Mouse (Mus musculus): ENCODE results near the gene Ccdc163. TPM values are rescaled to one million over a fixed set of nuclear protein-coding genes. Genes with fewer than 3 reads are reported as not detected.

Gene Ccdc163
- polyA plus RNA-seq, 1 experiment from 2014 or later = 17.2 TPM

- 94% methylated on average over 2 of the region's 2 CpGs for WGBS
- Histone ChIP-seq H3K4me3 (no peak overlapping the region), H3K27me3 (no peaks in the 10 kb centered on the region), H3K4me2 (replicated peaks) (no peak overlapping the region), H3K36me3 (no peaks in the 10 kb centered on the region), H3K27ac (replicated peaks) (no peak overlapping the region), H3K4me1 (no peaks in the 10 kb centered on the region), H3K9ac (replicated peaks) (no peak overlapping the region), H3K9me3 (no peaks in the 10 kb centered on the region)
- no peak for ATAC-seq (replicated peaks)
Observed at GRCm38 (mm10) chr4:116734996-116735395, 26.7 kb downstream of the Ccdc163 start.

GRCm38 (mm10) chr4:116738972-116739751 lies 30.9 kb downstream of the Ccdc163 start:
- H3K36me3 ChIP-seq = no peaks in the 10 kb centered on the region
- no peaks in the 10 kb centered on the region for H3K4me1 ChIP-seq
- no peaks in the 10 kb centered on the region for H3K9me3 ChIP-seq
- ATAC-seq (replicated peaks) = no peak
- H3K4me3 ChIP-seq = no peak overlapping the region
- no peaks in the 10 kb centered on the region for H3K27me3 ChIP-seq
- 86% methylated on average over 9 of the region's 9 CpGs for WGBS
- H3K4me2 ChIP-seq (replicated peaks) = no peak overlapping the region
- no peak overlapping the region for H3K9ac ChIP-seq (replicated peaks)
- no peak overlapping the region for H3K27ac ChIP-seq (replicated peaks)

- Histone ChIP-seq H3K9me3 (no peaks in the 10 kb centered on the region), H3K36me3 (no peaks in the 10 kb centered on the region)
- ATAC-seq (replicated peaks) = no peak
Observed at GRCm38 (mm10) chr4:116749750-116750149, 41.4 kb downstream of the Ccdc163 start.

GRCm38 (mm10) chr4:116761914-116762313 lies 53.6 kb downstream of the Ccdc163 start:
- Histone ChIP-seq H3K36me3 (no peaks in the 10 kb centered on the region), H3K9ac (replicated peaks) (no peak overlapping the region), H3K4me3 (no peak overlapping the region), H3K4me2 (replicated peaks) (no peak overlapping the region), H3K27ac (replicated peaks) (no peak overlapping the region), H3K4me1 (no peaks in the 10 kb centered on the region), H3K27me3 (no peaks in the 10 kb centered on the region), H3K9me3 (no peaks in the 10 kb centered on the region)
- WGBS = 93% methylated on average over 2 of the region's 2 CpGs
- no peak for ATAC-seq (replicated peaks)

More at GRCm38 (mm10) chr4:116749750-116750149, 41.4 kb downstream of the Ccdc163 start:
- Histone ChIP-seq H3K9ac (replicated peaks) (no peak overlapping the region), H3K4me2 (replicated peaks) (no peak overlapping the region), H3K4me3 (no peak overlapping the region), H3K27me3 (no peaks in the 10 kb centered on the region), H3K4me1 (no peaks in the 10 kb centered on the region), H3K27ac (replicated peaks) (no peak overlapping the region)
- 91% methylated on average over 2 of the region's 2 CpGs for WGBS

GRCm38 (mm10) chr4:116764001-116764400 lies 55.7 kb downstream of the Ccdc163 start:
- 88% methylated on average over 5 of the region's 5 CpGs for WGBS
- no peaks in the 10 kb centered on the region for H3K4me1 ChIP-seq
- no peak overlapping the region for H3K4me2 ChIP-seq (replicated peaks)
- no peak overlapping the region for H3K4me3 ChIP-seq
- no peak for ATAC-seq (replicated peaks)
- no peaks in the 10 kb centered on the region for H3K36me3 ChIP-seq
- H3K27me3 ChIP-seq = no peaks in the 10 kb centered on the region
- H3K9me3 ChIP-seq = no peaks in the 10 kb centered on the region
- H3K27ac ChIP-seq (replicated peaks) = no peak overlapping the region
- H3K9ac ChIP-seq (replicated peaks) = no peak overlapping the region

- no peaks in the 10 kb centered on the region for H3K36me3 ChIP-seq
- H3K4me3 ChIP-seq = no peak overlapping the region
- no peaks in the 10 kb centered on the region for H3K4me1 ChIP-seq
- H3K27ac ChIP-seq (replicated peaks) = no peak overlapping the region
- H3K9ac ChIP-seq (replicated peaks) = no peak overlapping the region
- 93% methylated on average over 5 of the region's 5 CpGs for WGBS
- no peak for ATAC-seq (replicated peaks)
- no peak overlapping the region for H3K4me2 ChIP-seq (replicated peaks)
- no peaks in the 10 kb centered on the region for H3K27me3 ChIP-seq
- no peaks in the 10 kb centered on the region for H3K9me3 ChIP-seq
Observed at GRCm38 (mm10) chr4:116768510-116768909, 60.2 kb downstream of the Ccdc163 start.

- no peak for ATAC-seq (replicated peaks)
- H3K36me3 ChIP-seq = no peaks in the 10 kb centered on the region
- H3K4me1 ChIP-seq = no peaks in the 10 kb centered on the region
- H3K27ac ChIP-seq (replicated peaks) = no peak overlapping the region
- H3K27me3 ChIP-seq = no peaks in the 10 kb centered on the region
- H3K9me3 ChIP-seq = no peaks in the 10 kb centered on the region
- no peak overlapping the region for H3K4me2 ChIP-seq (replicated peaks)
- no peak overlapping the region for H3K4me3 ChIP-seq
- no peak overlapping the region for H3K9ac ChIP-seq (replicated peaks)
Observed at GRCm38 (mm10) chr4:116769060-116769459, 60.8 kb downstream of the Ccdc163 start.

GRCm38 (mm10) chr4:116776391-116776790 lies 68.1 kb downstream of the Ccdc163 start:
- no peaks in the 10 kb centered on the region for H3K9me3 ChIP-seq
- no peak overlapping the region for H3K27ac ChIP-seq (replicated peaks)
- no peaks in the 10 kb centered on the region for H3K4me1 ChIP-seq
- no peak overlapping the region for H3K9ac ChIP-seq (replicated peaks)
- no peaks in the 10 kb centered on the region for H3K36me3 ChIP-seq
- ATAC-seq (replicated peaks) = no peak
- 92% methylated on average over 5 of the region's 5 CpGs for WGBS
- no peak overlapping the region for H3K4me2 ChIP-seq (replicated peaks)
- H3K27me3 ChIP-seq = no peaks in the 10 kb centered on the region
- no peak overlapping the region for H3K4me3 ChIP-seq

- no peak overlapping the region for H3K27ac ChIP-seq (replicated peaks)
- WGBS = 92% methylated on average over 3 of the region's 3 CpGs
- no peak overlapping the region for H3K4me2 ChIP-seq (replicated peaks)
- no peak for ATAC-seq (replicated peaks)
- no peak overlapping the region for H3K4me3 ChIP-seq
- H3K27me3 ChIP-seq = no peaks in the 10 kb centered on the region
- H3K4me1 ChIP-seq = no peaks in the 10 kb centered on the region
- no peaks in the 10 kb centered on the region for H3K9me3 ChIP-seq
- no peak overlapping the region for H3K9ac ChIP-seq (replicated peaks)
- no peaks in the 10 kb centered on the region for H3K36me3 ChIP-seq
Observed at GRCm38 (mm10) chr4:116777079-116777478, 68.8 kb downstream of the Ccdc163 start.

GRCm38 (mm10) chr4:116780541-116780940 lies 72.2 kb downstream of the Ccdc163 start:
- Histone ChIP-seq H3K9me3 (no peaks in the 10 kb centered on the region), H3K9ac (replicated peaks) (no peak overlapping the region), H3K27me3 (no peaks in the 10 kb centered on the region), H3K36me3 (no peaks in the 10 kb centered on the region), H3K4me3 (no peak overlapping the region), H3K4me2 (replicated peaks) (no peak overlapping the region), H3K27ac (replicated peaks) (no peak overlapping the region), H3K4me1 (no peaks in the 10 kb centered on the region)
- ATAC-seq (replicated peaks) = no peak
- WGBS = 86% methylated on average over 2 of the region's 2 CpGs

- ATAC-seq (replicated peaks) = no peak
- Histone ChIP-seq H3K4me3 (no peak overlapping the region), H3K9ac (replicated peaks) (no peak overlapping the region), H3K27ac (replicated peaks) (no peak overlapping the region), H3K9me3 (no peaks in the 10 kb centered on the region), H3K27me3 (no peaks in the 10 kb centered on the region), H3K4me2 (replicated peaks) (no peak overlapping the region), H3K4me1 (no peaks in the 10 kb centered on the region), H3K36me3 (no peaks in the 10 kb centered on the region)
- WGBS = 47% methylated on average over 2 of the region's 2 CpGs
Observed at GRCm38 (mm10) chr4:116781366-116781765, 73.1 kb downstream of the Ccdc163 start.

- H3K4me1 ChIP-seq = no peaks in the 10 kb centered on the region
- no peaks in the 10 kb centered on the region for H3K9me3 ChIP-seq
- no peak overlapping the region for H3K9ac ChIP-seq (replicated peaks)
- no peaks in the 10 kb centered on the region for H3K36me3 ChIP-seq
- ATAC-seq (replicated peaks) = no peak
- WGBS = 8% methylated on average over 8 of the region's 8 CpGs
- no peak overlapping the region for H3K4me3 ChIP-seq
- H3K4me2 ChIP-seq (replicated peaks) = no peak overlapping the region
- H3K27ac ChIP-seq (replicated peaks) = no peak overlapping the region
- no peaks in the 10 kb centered on the region for H3K27me3 ChIP-seq
Observed at GRCm38 (mm10) chr4:116782171-116782570, 73.9 kb downstream of the Ccdc163 start.

GRCm38 (mm10) chr4:116786587-116786986 lies 78.3 kb downstream of the Ccdc163 start:
- H3K9ac ChIP-seq (replicated peaks) = no peak overlapping the region
- peaks cover 3% of the 10 kb centered on the region; the same call in 1 of the 2 replicates for H3K4me1 ChIP-seq
- H3K4me2 ChIP-seq (replicated peaks) = no peak overlapping the region
- no peak overlapping the region for H3K4me3 ChIP-seq
- 96% methylated on average over 1 of the region's 1 CpGs for WGBS
- H3K27me3 ChIP-seq = no peaks in the 10 kb centered on the region
- no peaks in the 10 kb centered on the region for H3K36me3 ChIP-seq
- H3K9me3 ChIP-seq = no peaks in the 10 kb centered on the region
- no peak overlapping the region for H3K27ac ChIP-seq (replicated peaks)
- no peak for ATAC-seq (replicated peaks)

Measured in forebrain, embryonic 15.5 days (tissue).